Mouse (Mus musculus): ENCODE data around the gene Stab2.
A peak's percentile ranks its signal among the peaks of the same experiment; 100 is the strongest.

Gene Stab2

GRCm38 (mm10) chr10:87007385-87008214 lies at the start of gene Stab2:
Gene Stab2, minus strand, starts transcription at chr10:87008025.
- DNase-seq (ENCODE audit: low read depth, low spot score): no peak

- DNase-seq (ENCODE audit: low read depth, low spot score): no peak
These were observed 43.9 kb upstream of the Stab2 start for GRCm38 (mm10) chr10:87051714-87052113.

GRCm38 (mm10) chr10:87049179-87049578 lies 41.4 kb upstream of the Stab2 start:
- DNase-seq (ENCODE audit: low read depth, low spot score): no peak

- DNase-seq (ENCODE audit: low read depth, low spot score): no peak
These were observed 39.2 kb upstream of the Stab2 start for GRCm38 (mm10) chr10:87046931-87047468.

GRCm38 (mm10) chr10:87046469-87046868 lies 38.6 kb upstream of the Stab2 start:
- no peak for DNase-seq (ENCODE audit: low read depth, low spot score)

- DNase-seq (ENCODE audit: low read depth, low spot score): no peak
These were observed 37.4 kb upstream of the Stab2 start for GRCm38 (mm10) chr10:87045273-87045672.

GRCm38 (mm10) chr10:87041265-87041664 lies 33.4 kb upstream of the Stab2 start:
- no peak for DNase-seq (ENCODE audit: low read depth, low spot score)

- no peak for DNase-seq (ENCODE audit: low read depth, low spot score)
These were observed 32.0 kb upstream of the Stab2 start for GRCm38 (mm10) chr10:87039800-87040199.

- no peak for DNase-seq (ENCODE audit: low read depth, low spot score)
These were observed 31.5 kb upstream of the Stab2 start for GRCm38 (mm10) chr10:87039340-87039739.

GRCm38 (mm10) chr10:87037062-87037461 lies 29.2 kb upstream of the Stab2 start:
- DNase-seq (ENCODE audit: low read depth, low spot score): no peak

GRCm38 (mm10) chr10:87036271-87036703 lies 28.5 kb upstream of the Stab2 start:
- no peak for DNase-seq (ENCODE audit: low read depth, low spot score)

- no peak for DNase-seq (ENCODE audit: low read depth, low spot score)
These were observed 28.0 kb upstream of the Stab2 start for GRCm38 (mm10) chr10:87035866-87036265.

GRCm38 (mm10) chr10:87032768-87033167 lies 24.9 kb upstream of the Stab2 start:
- no peak for DNase-seq (ENCODE audit: low read depth, low spot score)

GRCm38 (mm10) chr10:87024884-87025283 lies 17.1 kb upstream of the Stab2 start:
- DNase-seq (ENCODE audit: low read depth, low spot score): peak; percentile 78

- DNase-seq (ENCODE audit: low read depth, low spot score): peak; percentile 24
These were observed 12.9 kb upstream of the Stab2 start for GRCm38 (mm10) chr10:87020711-87021110.

- no peak for DNase-seq (ENCODE audit: low read depth, low spot score)
These were observed 11.1 kb upstream of the Stab2 start for GRCm38 (mm10) chr10:87018876-87019275.

GRCm38 (mm10) chr10:87016151-87016692 lies 8.4 kb upstream of the Stab2 start:
- no peak for DNase-seq (ENCODE audit: low read depth, low spot score)

GRCm38 (mm10) chr10:87015403-87015802 lies 7.6 kb upstream of the Stab2 start:
- no peak for DNase-seq (ENCODE audit: low read depth, low spot score)

- DNase-seq (ENCODE audit: low read depth, low spot score): no peak
These were observed 6.7 kb upstream of the Stab2 start for GRCm38 (mm10) chr10:87014391-87014965.

GRCm38 (mm10) chr10:87012087-87012486 lies 4.3 kb upstream of the Stab2 start:
- DNase-seq (ENCODE audit: low read depth, low spot score): no peak

- DNase-seq (ENCODE audit: low read depth, low spot score): no peak
These were observed 332 bp upstream of the Stab2 start for GRCm38 (mm10) chr10:87008215-87008499.

GRCm38 (mm10) chr10:86992238-86992976 lies 15.4 kb downstream of the Stab2 start:
- DNase-seq (ENCODE audit: low read depth, low spot score): no peak
